Comparison of ENCODE assay signal across 25 mouse cellular contexts in the genomic region with DNA sequence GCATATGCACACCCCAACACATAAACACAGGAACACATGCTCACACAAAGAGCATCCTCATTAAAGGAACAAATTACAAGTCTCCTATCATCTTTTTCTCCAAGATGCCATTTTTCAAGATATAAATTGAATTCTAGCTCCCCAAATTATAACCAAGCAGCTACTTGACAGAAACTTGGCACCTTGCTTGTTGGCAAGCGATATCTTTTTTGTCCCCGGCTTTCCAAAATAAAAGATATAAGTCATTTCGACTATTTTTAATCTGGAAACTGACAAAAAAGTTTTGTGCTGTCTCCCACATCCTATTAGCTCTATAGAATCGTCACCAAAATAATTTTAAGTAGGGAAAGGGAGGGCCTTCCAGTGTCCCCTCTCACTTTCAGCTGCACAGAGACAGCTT. TPM values are rescaled to one million over a fixed set of nuclear protein-coding genes. Genes with fewer than 3 reads are reported as not detected.
DNase-seq lines count a peak whose midpoint lies in the region; ATAC-seq and TF ChIP-seq lines count a peak whose summit lies in the region.
"Had no signal": no experiment of that assay in that cellular context is flagged by ENCODE, and none has a peak within 500 bp of the region (broad histone marks: within the 10 kb centered on the region; RNA-seq: fewer than 3 reads in every experiment).

No protein-coding gene starts in this region.

- no peak overlapping the region for H3K9ac ChIP-seq in forebrain, embryonic 16.5 days (replicated peaks; ENCODE audit: low read depth, low read length)
- H3K9ac ChIP-seq in forebrain, embryonic 11.5 days (ENCODE audit: low read length), result no peak overlapping the region
- no peak overlapping the region for H3K9ac ChIP-seq in hindbrain, postnatal 0 days (replicated peaks; ENCODE audit: low read length)
- H3K9ac ChIP-seq in hindbrain, embryonic 11.5 days (ENCODE audit: low read depth, low read length), result no peak overlapping the region
- H3K9ac ChIP-seq: heart, embryonic 15.5 days; liver, embryonic 12.5 days; liver, postnatal 0 days had no signal

- H3K4me2 ChIP-seq in forebrain, embryonic 16.5 days (ENCODE audit: low read length), result no peak overlapping the region
- no peak overlapping the region for H3K4me2 ChIP-seq in forebrain, embryonic 11.5 days (ENCODE audit: low read depth, low read length, severe bottlenecking)
- H3K4me2 ChIP-seq in hindbrain, postnatal 0 days (ENCODE audit: low read depth, low read length), result no peak overlapping the region
- no peak overlapping the region for H3K4me2 ChIP-seq in hindbrain, embryonic 11.5 days (replicated peaks; ENCODE audit: low read depth, low read length)
- H3K4me2 ChIP-seq: heart, embryonic 15.5 days; liver, embryonic 12.5 days had no signal

- no peaks in the 10 kb centered on the region for H3K36me3 ChIP-seq in forebrain, embryonic 16.5 days (ENCODE audit: control insufficient read depth, insufficient read depth)
- no peaks in the 10 kb centered on the region; the same call in 1 of the 2 replicates for H3K36me3 ChIP-seq in forebrain, embryonic 11.5 days (ENCODE audit: control insufficient read depth, insufficient read depth, low read length)
- H3K36me3 ChIP-seq in hindbrain, postnatal 0 days (ENCODE audit: insufficient read depth, low read length), result peaks cover 2% of the 10 kb centered on the region; the same call in 1 of the 2 replicates
- H3K36me3 ChIP-seq in hindbrain, embryonic 11.5 days (ENCODE audit: control insufficient read depth, insufficient read depth, low read length), result no peaks in the 10 kb centered on the region

- ATAC-seq in forebrain, embryonic 16.5 days, result no peak; the same call in 1 of the 2 replicates
- ATAC-seq in forebrain, embryonic 11.5 days (replicated peaks; ENCODE audit: low FRiP score), result no peak
- no peak for ATAC-seq in hindbrain, postnatal 0 days
- ATAC-seq in hindbrain, embryonic 11.5 days (ENCODE audit: low FRiP score), result no peak
- ATAC-seq: activated CD4-positive, CD25-positive, alpha-beta regulatory T cell, adult 4 months; intestine, postnatal 0 days; liver, embryonic 12.5 days; liver, postnatal 0 days had no signal

- DNase-seq in forebrain, embryonic 11.5 days (ENCODE audit: low spot score), result no peak
- no peak for DNase-seq in hindbrain, postnatal 0 days (ENCODE audit: low spot score)
- DNase-seq in hindbrain, embryonic 11.5 days (ENCODE audit: low spot score), result no peak
- peak; percentile 32 for DNase-seq in NIH3T3 (ENCODE audit: low read depth)
- peak; percentile 43 for DNase-seq in brain, adult 2 months (ENCODE audit: low read depth, low spot score)
- no peak for DNase-seq in thymus, postnatal 0 days (ENCODE audit: low spot score)
- DNase-seq: adrenal gland, postnatal 10 days; cerebellum, adult 18-20 months; cerebellum, postnatal 10 days; gastrocnemius, postnatal 14 days; heart, postnatal 36 days; kidney, postnatal 25 days; left cerebral cortex, postnatal 4 days; liver, postnatal 0 days; right cerebral cortex, adult 18-20 months; spleen, adult 18-20 months; thymus, adult 18-20 months; thymus, postnatal 36 days had no signal

- no peak overlapping the region for H3K4me3 ChIP-seq in forebrain, embryonic 16.5 days (replicated peaks; ENCODE audit: low read length)
- H3K4me3 ChIP-seq in forebrain, embryonic 11.5 days (ENCODE audit: low read depth, low read length), result no peak overlapping the region
- H3K4me3 ChIP-seq in hindbrain, postnatal 0 days (ENCODE audit: low read length), result no peak overlapping the region
- no peak overlapping the region for H3K4me3 ChIP-seq in hindbrain, embryonic 11.5 days (ENCODE audit: low read depth, low read length)
- H3K4me3 ChIP-seq: erythroblast, embryonic 14.5 days; heart, embryonic 15.5 days; liver, embryonic 12.5 days had no signal

- no peaks in the 10 kb centered on the region for H3K27me3 ChIP-seq in forebrain, embryonic 16.5 days (replicated peaks; ENCODE audit: control insufficient read depth, insufficient read depth, low read length)
- no peaks in the 10 kb centered on the region for H3K27me3 ChIP-seq in forebrain, embryonic 11.5 days (ENCODE audit: control insufficient read depth, insufficient read depth, low read length)
- no peaks in the 10 kb centered on the region for H3K27me3 ChIP-seq in hindbrain, postnatal 0 days (ENCODE audit: insufficient read depth, low read length)
- H3K27me3 ChIP-seq in hindbrain, embryonic 11.5 days (ENCODE audit: control insufficient read depth, insufficient read depth, low read length), result no peaks in the 10 kb centered on the region
- H3K27me3 ChIP-seq: heart, embryonic 15.5 days; liver, embryonic 12.5 days had no signal

- H3K4me1 ChIP-seq in forebrain, embryonic 16.5 days (replicated peaks; ENCODE audit: control insufficient read depth, insufficient read depth, low read length), result peaks cover 50% of the 10 kb centered on the region
- H3K4me1 ChIP-seq in forebrain, embryonic 11.5 days (replicated peaks; ENCODE audit: control insufficient read depth, insufficient read depth, low read length), result 0 out of 2 replicates have a peak, but pooled peaks cover 2% of the 10 kb centered on the region
- peaks cover 23% of the 10 kb centered on the region; the same call in 1 of the 2 replicates for H3K4me1 ChIP-seq in hindbrain, postnatal 0 days (ENCODE audit: insufficient read depth, low read length)
- peaks cover 6% of the 10 kb centered on the region for H3K4me1 ChIP-seq in hindbrain, embryonic 11.5 days (replicated peaks; ENCODE audit: control insufficient read depth, insufficient read depth, low read length)
- H3K4me1 ChIP-seq: liver, embryonic 12.5 days had no signal

- peak overlapping the region; percentile 56 for H3K27ac ChIP-seq in forebrain, embryonic 16.5 days (ENCODE audit: low read length)
- no peak overlapping the region for H3K27ac ChIP-seq in forebrain, embryonic 11.5 days (ENCODE audit: low read depth, low read length)
- H3K27ac ChIP-seq in hindbrain, postnatal 0 days, result peak overlapping the region; percentile 51; the same call in 1 of the 2 replicates
- no peak overlapping the region for H3K27ac ChIP-seq in hindbrain, embryonic 11.5 days (ENCODE audit: low read depth, low read length)
- H3K27ac ChIP-seq: heart, embryonic 15.5 days; liver, embryonic 12.5 days; macrophage had no signal

- no peaks in the 10 kb centered on the region for H3K9me3 ChIP-seq in forebrain, embryonic 16.5 days (ENCODE audit: control insufficient read depth, low read length)
- no peaks in the 10 kb centered on the region for H3K9me3 ChIP-seq in forebrain, embryonic 11.5 days (ENCODE audit: control insufficient read depth, low read length)
- no peaks in the 10 kb centered on the region for H3K9me3 ChIP-seq in hindbrain, postnatal 0 days (ENCODE audit: low read length)
- H3K9me3 ChIP-seq in hindbrain, embryonic 11.5 days (ENCODE audit: control insufficient read depth, low read length), result no peaks in the 10 kb centered on the region
- H3K9me3 ChIP-seq: heart, embryonic 15.5 days; liver, embryonic 12.5 days had no signal

- WGBS in forebrain, embryonic 16.5 days, result 62% methylated on average over 4 of the region's 4 CpGs
- WGBS in forebrain, embryonic 11.5 days, result 91% methylated on average over 4 of the region's 4 CpGs
- 67% methylated on average over 4 of the region's 4 CpGs for WGBS in hindbrain, postnatal 0 days
- 92% methylated on average over 4 of the region's 4 CpGs for whole genome bisulfite sequencing in hindbrain, embryonic 11.5 days

- no peak for TF ChIP-seq CTCF in hindbrain, postnatal 0 days (IDR thresholded peaks at IDR 0.05; ENCODE audit: low read depth)

RNA-seq across cellular contexts. Expression of a gene that starts 53.1 kb away (rescaled TPM):
- polyA plus RNA-seq in forebrain, embryonic 16.5 days (2015; fragmentation: Nextera tagmentation; extraction: Ambion mirVana), result 12.1 and 12.6 TPM in 2 replicates
- polyA plus RNA-seq in forebrain, embryonic 11.5 days (2014; fragmentation: Nextera tagmentation; extraction: Ambion mirVana), result 11.7 and 13.1 TPM in 2 replicates
- 33.0 and 39.6 TPM in 2 replicates for total RNA-seq in hindbrain, postnatal 0 days (2014; rRNA removed)
- polyA plus RNA-seq in hindbrain, postnatal 0 days (2015; fragmentation: Nextera tagmentation; extraction: Ambion mirVana), result 6.2 and 6.8 TPM in 2 replicates
- 11.5 and 12.7 TPM in 2 replicates for polyA plus RNA-seq in hindbrain, embryonic 11.5 days (2014; fragmentation: Nextera tagmentation; extraction: Ambion mirVana)
- polyA plus RNA-seq in thymus, postnatal 0 days (2015; fragmentation: Nextera tagmentation; extraction: Ambion mirVana), result 1.7 and 2.0 TPM in 2 replicates

Comparison
In these comparisons a context has a peak if more than half of its experiments do, and no peak if none do; other contexts are left out.
1. H3K27ac ChIP-seq: peak in forebrain, embryonic 16.5 days (single experiment) and hindbrain, postnatal 0 days (single experiment); none in forebrain, embryonic 11.5 days (single experiment) and hindbrain, embryonic 11.5 days (single experiment).
2. DNase-seq: peak in NIH3T3 (single experiment) and brain, adult 2 months (single experiment); none in forebrain, embryonic 11.5 days (single experiment), hindbrain, postnatal 0 days (single experiment), hindbrain, embryonic 11.5 days (single experiment) and thymus, postnatal 0 days (single experiment).